Mouse (Mus musculus): ENCODE measurements around the gene Cfl1.

Gene Cfl1

DNA sequence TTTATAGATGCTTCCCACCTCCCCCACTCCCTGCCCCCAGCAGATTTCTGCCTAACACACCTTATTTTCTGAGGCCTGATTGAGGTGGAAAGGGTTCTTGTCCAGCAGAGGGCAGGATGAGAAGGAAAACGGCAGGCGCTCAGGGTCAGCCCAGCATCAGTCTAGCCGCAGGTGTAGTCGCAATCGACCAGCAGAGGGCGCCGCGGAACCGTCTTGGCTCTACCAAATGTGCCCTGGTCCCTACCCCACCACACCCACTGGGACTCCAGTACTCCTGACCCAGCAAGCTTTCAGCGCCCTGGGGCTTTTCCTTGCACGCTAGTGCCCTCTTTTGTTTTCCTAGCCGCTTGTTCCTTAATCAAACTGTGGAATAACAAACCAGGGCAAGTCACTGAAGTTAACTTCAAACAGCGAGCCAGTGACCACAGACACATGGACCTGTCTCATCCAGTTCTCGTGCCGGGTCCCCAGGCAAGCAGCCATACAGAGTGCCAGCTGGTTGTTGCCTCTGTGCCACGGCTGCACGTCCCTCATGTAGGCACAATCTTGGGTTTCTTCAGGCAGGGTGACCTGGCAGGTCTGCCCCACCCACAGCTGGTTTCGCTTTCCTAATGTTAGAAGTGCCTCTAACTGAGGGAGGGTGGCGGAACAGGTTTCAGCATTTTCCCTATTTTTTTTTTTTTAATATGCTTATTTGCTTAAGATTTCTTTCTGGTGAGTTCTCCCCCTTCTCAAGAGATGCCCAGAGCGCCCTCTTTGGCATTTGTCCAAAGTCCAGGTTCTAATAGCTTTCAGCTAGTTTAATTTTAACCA lies 39.3 kb downstream of the Cfl1 start:
- DNase-seq (ENCODE audit: inconsistent ontology term) = peak; percentile 94

DNA sequence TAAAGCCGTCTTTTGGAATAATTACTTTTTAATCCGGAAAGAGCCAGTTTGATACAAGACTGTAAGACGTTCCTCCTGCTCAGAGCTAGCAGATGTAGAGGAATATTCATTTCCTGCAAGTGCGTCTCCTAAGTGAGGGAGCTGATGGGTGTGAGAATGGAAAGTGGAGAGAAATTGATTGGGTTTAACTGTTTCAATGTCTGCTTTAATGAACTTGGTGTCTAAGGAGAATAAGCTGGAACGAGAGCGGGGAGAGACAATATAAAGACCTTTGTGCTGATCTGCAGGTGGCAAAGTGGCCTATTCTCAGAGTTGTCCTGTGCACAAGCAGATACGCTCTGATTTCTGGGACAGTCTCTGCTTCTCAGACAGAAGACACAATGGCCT lies 39.9 kb downstream of the Cfl1 start:
- DNase-seq (ENCODE audit: inconsistent ontology term) = no peak

DNA sequence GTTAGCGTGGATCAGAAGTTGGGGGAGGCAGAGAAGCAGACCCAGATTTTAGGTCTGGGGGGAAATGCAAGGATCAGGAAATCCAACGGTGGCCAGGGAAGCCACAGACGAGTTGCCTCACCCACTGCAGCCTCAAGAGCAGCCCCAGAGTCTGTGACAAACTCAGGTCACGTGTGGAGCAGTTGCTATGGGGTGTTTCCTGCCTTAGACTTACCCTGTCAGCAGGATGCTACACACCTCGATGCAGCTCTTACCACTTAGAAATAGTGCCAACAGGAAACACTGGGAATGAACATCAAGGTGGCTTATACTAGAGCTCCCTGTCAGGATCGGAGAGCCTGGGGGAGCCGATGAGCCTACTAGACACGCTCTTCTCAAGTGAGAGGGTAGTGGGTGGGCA lies 42.3 kb downstream of the Cfl1 start:
- no peak for DNase-seq (ENCODE audit: inconsistent ontology term)

DNA sequence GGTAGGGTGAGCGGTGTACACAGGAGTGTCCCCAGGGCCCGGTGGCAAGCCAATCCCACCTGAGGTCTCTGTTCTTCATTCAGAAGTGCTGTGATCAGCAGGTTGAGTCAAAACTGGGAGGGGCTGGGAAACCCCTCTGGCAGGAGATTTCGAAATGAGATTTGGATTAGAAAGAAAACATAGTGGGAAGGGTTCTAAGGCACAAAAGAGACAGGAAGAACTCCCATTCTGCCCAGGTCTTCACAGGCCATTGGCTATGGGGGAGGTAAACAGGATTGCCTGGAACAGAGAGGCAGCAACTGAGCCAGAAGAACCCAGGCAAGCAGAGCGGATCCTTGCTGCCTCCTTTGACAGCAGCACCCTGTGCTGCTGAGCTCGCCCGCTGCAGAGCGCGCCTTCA lies 48.5 kb downstream of the Cfl1 start:
- DNase-seq (ENCODE audit: inconsistent ontology term) = no peak

DNA sequence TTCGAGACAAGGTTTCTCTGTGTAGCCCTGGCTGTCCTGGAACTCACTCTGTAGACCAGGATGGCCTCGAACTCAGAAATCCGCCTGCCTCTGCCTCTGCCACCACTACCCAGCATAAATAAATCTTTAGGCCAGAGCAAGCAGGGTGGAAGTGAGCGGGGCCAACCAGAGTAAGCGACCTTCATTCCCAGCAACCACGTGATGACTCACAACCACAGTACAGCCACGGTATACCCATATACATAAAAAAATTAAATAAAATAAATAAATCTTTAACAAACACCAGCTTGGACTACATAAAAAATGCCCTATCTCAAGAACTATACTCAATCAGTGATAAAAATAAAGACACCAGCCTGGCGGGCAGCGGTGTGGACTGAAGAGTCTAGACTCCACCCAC lies 53.1 kb downstream of the Cfl1 start:
- DNase-seq (ENCODE audit: inconsistent ontology term) = no peak

DNA sequence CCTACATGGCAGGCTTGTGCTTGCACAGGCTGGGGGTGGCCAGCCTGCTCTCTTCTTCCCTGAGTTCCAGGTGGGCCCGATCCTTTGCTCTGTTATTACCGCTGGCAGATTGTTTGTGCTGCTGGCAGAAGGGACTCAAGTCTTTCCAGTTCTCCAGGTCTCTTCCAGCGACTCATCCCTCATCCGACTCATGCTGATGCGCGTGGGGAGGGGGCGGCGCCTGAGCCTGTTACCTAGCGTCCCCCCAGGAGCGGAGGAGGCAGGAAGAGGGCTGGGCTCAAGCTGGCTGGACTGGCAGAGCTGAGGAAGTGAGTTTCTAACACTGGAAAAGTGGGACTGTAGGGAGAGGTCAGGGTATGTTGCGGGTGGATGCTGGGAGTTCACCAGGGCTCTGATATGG lies 53.8 kb downstream of the Cfl1 start:
- no peak for DNase-seq (ENCODE audit: inconsistent ontology term)
